Mouse (Mus musculus) naive thymus-derived CD4-positive, alpha-beta T cell, adult 2 months (primary cell): ENCODE data around the gene Ang2.

Experiments used
- DNase-seq: peaks from one replicate; pipeline ENCODE4 v3.0.0-alpha.2; 2011; ENCODE audit warnings: low read depth

Gene Ang2

DNA sequence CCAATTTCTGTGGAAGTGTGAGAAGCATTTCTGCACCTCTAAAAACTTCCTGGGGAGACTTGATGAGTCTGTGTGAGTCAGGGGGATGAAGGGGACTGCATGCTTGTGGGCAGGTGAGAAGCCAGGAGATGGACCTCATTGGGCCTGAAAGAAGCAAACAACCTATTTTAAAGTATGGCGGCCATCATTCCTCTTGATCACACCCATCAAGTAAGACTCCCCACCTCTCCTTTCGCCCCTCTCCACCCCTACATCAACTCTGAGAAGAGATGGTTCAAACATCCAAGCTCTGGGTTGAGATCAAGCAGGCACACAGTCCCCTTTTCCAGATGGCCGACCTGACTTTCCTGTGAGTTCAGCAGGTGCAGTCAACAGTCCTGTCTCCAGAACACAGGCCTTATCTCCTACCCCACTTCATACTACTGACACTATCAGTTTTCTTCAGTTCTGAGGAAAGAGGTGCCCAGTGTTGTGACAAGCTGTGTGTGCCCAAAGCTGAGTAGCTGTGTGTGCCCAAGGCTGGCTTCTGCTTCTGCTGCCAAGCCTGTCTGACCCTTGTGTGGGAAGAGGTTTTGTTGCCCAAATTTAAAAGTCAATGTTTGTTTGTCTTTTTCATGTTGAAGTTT lies 48.6 kb downstream of the Ang2 start:
- DNase-seq = no peak

DNA sequence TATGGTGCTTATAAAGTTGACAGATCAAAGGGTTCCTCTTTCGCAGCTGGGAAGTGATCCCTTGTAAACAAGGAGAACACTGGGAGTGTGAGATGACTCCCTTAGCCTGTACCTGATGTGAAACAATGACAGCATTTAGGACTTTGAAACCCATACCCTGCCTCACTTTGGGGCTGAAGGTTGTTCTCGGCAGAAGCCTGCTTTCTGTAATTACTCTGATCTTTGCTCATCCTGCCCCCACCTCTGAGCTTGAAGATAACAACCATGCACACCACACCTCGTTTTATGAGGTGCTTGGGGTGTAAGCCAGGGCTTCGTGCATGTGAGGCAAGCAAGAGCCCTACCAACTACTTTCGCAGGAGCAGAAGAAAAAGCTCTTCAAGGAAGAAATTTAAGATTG lies 49.8 kb downstream of the Ang2 start:
- no peak for DNase-seq

DNA sequence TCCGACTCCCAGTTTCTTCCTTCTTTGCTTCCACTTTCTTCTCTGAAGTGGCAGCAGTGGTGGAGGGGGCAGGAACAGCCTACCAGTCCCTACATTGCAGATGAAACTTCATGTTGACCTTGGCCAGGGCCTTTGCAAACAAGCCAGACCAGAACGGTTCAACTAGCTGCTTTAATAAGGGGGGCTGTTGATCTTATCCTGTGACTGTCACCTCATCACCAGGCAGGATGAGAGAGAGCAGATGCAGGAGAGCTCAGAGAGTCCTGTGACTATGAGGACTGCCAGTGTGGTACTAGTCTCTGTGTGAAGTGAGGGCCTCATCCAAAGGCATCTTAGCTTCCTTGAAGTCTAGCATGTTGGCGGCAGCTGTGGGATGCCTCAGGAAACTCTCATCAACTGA lies 50.9 kb downstream of the Ang2 start:
- no peak for DNase-seq

DNA sequence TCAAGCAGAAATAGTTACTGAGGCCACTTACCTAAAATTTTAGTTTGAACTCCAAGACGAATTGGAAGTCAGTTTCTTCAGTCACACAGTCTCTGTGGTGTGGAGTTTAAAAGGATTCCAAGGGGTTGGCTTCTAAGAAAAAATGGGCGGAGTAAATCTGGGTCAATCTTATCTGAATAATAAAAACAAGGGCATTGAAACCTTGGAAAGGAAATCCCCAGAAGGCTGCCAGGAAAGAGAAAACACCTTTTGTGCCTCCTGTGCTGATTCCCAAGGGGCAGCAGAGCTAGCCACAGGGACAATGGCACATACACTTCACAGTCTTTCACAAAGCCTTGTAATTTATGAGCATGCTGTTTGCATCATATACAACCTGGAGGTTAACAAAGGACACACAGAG lies 52.3 kb downstream of the Ang2 start, which contains the start of gene Rnase1:
Gene Rnase1 (minus strand): TSS at position 101 of the 400 bp plus-strand sequence.
- DNase-seq = no peak

DNA sequence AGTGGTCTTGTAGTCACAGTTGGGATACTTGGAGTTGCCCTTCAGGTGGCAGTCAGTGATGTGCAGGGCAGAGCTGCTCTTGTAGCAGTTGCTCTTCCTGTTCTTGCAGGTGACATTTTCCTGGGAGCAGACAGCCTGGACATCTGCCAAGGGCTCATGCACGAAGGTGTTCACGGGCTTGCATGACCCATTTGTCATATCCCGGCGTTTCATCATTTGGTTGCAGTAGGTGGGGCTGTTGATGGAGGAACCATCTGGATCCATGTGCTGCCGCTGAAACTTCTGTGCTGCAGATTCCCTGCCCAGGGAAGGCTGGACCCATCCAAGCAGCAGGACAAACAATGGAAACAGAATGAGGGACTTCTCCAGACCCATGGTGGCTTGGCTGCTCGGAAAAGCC lies 53.4 kb downstream of the Ang2 start:
- DNase-seq = no peak
